Comparison of ENCODE assay signal across 9 mouse cellular contexts in genomic region chr15:59784556-59784929, GRCm38 (mm10).
A peak's percentile ranks its signal among the peaks of the same experiment; 100 is the strongest.
DNase-seq lines count a peak whose midpoint lies in the region; ATAC-seq and TF ChIP-seq lines count a peak whose summit lies in the region.
"Had no signal": no experiment of that assay in that cellular context is flagged by ENCODE, and none has a peak within 500 bp of the region (broad histone marks: within the 10 kb centered on the region; RNA-seq: fewer than 3 reads in every experiment).

No protein-coding gene starts in this region.

- TF ChIP-seq EP300 in heart, adult 2 months (IDR thresholded peaks at IDR 0.05; ENCODE audit: insufficient read depth, low read depth, low read length): no peak

- no peak for DNase-seq in heart, adult 2 months
- DNase-seq in hindbrain, embryonic 14.5 days (ENCODE audit: low spot score): no peak
- no peak for DNase-seq in cerebellum, adult 18-20 months
- no peak for DNase-seq in left cerebral cortex, adult 2 months (ENCODE audit: extremely low spot score in 1 of 2, low spot score in 2 of 2)
- DNase-seq: cerebellum, adult 11 months had no signal

- ATAC-seq in heart, embryonic 12.5 days (ENCODE audit: insufficient number of reproducible peaks, low FRiP score): no peak
- no peak for ATAC-seq in hindbrain, embryonic 14.5 days (ENCODE audit: low FRiP score)
- ATAC-seq in midbrain, embryonic 12.5 days (ENCODE audit: low FRiP score, low read depth): no peak
- no peak for ATAC-seq in megakaryocyte, adult 5-6 weeks (ENCODE audit: poor library complexity, severe bottlenecking)

- H3K9ac ChIP-seq in heart, embryonic 12.5 days: no peak overlapping the region
- H3K9ac ChIP-seq in heart, adult 2 months (ENCODE audit: low read depth, low read length): no peak overlapping the region
- H3K9ac ChIP-seq in hindbrain, embryonic 14.5 days: 0 out of 2 replicates have a peak overlapping the region, but pooled peaks have one; percentile 28
- H3K9ac ChIP-seq in midbrain, embryonic 12.5 days (replicated peaks): no peak overlapping the region

- no peak for TF ChIP-seq CTCF in heart, adult 2 months (IDR thresholded peaks at IDR 0.05)
- 0 out of 2 replicates have a peak, but pooled peaks have one; percentile 17 for TF ChIP-seq CTCF in bone marrow macrophage, adult 2 months (IDR thresholded peaks at IDR 0.05; ENCODE audit: low read depth, low read length)
- no peak for TF ChIP-seq CTCF in left cerebral cortex, adult 2 months (IDR thresholded peaks at IDR 0.05)

- no peaks in the 10 kb centered on the region for H3K27me3 ChIP-seq in heart, embryonic 12.5 days (replicated peaks)
- H3K27me3 ChIP-seq in heart, adult 2 months (ENCODE audit: control insufficient read depth, insufficient read depth, low read length): no peaks in the 10 kb centered on the region
- H3K27me3 ChIP-seq in hindbrain, embryonic 14.5 days (ENCODE audit: control insufficient read depth, insufficient read depth, low read length): no peaks in the 10 kb centered on the region
- H3K27me3 ChIP-seq in midbrain, embryonic 12.5 days: peaks cover 9% of the 10 kb centered on the region

- WGBS in heart, embryonic 12.5 days: 42% methylated on average over 8 of the region's 8 CpGs
- 70% methylated on average over 8 of the region's 8 CpGs for WGBS in heart, adult 2 months
- WGBS in hindbrain, embryonic 14.5 days: 54% methylated on average over 8 of the region's 8 CpGs
- WGBS in midbrain, embryonic 12.5 days: 40% methylated on average over 8 of the region's 8 CpGs

- no peak for TF ChIP-seq POLR2A in heart, adult 2 months (IDR thresholded peaks at IDR 0.05; ENCODE audit: insufficient read depth, low read depth, low read length)
- TF ChIP-seq POLR2A in bone marrow macrophage, adult 2 months (IDR thresholded peaks at IDR 0.05; ENCODE audit: borderline replicate concordance, low read depth, low read length): no peak

- intact Hi-C loops in heart, adult 2 months (cut with DNase I): no loop called here
- intact Hi-C loops in left cerebral cortex, adult 2 months (cut with DNase I): no loop called here

- H3K4me2 ChIP-seq in heart, embryonic 12.5 days: peak overlapping the region; percentile 56; the same call in 1 of the 2 replicates
- H3K4me2 ChIP-seq in hindbrain, embryonic 14.5 days (replicated peaks): peak overlapping the region; percentile 42; the same call in 1 of the 2 replicates
- H3K4me2 ChIP-seq in midbrain, embryonic 12.5 days (replicated peaks): 0 out of 2 replicates have a peak overlapping the region, but pooled peaks have one; percentile 44

- no peak overlapping the region for H3K4me3 ChIP-seq in heart, embryonic 12.5 days
- no peak overlapping the region for H3K4me3 ChIP-seq in heart, adult 2 months
- no peak overlapping the region for H3K4me3 ChIP-seq in bone marrow macrophage, adult 2 months (ENCODE audit: insufficient read depth, low read length)
- no peak overlapping the region for H3K4me3 ChIP-seq in hindbrain, embryonic 14.5 days (replicated peaks; ENCODE audit: low read length)
- H3K4me3 ChIP-seq in midbrain, embryonic 12.5 days: no peak overlapping the region
- no peak overlapping the region for H3K4me3 ChIP-seq in left cerebral cortex, adult 2 months

- H3K4me1 ChIP-seq in heart, embryonic 12.5 days (replicated peaks): peaks cover 20% of the 10 kb centered on the region
- H3K4me1 ChIP-seq in heart, adult 2 months (ENCODE audit: control insufficient read depth, insufficient read depth, low read length): peaks cover 3% of the 10 kb centered on the region
- H3K4me1 ChIP-seq in bone marrow macrophage, adult 2 months (ENCODE audit: control insufficient read depth, insufficient read depth, low read length): peaks cover 32% of the 10 kb centered on the region
- H3K4me1 ChIP-seq in hindbrain, embryonic 14.5 days (replicated peaks; ENCODE audit: control insufficient read depth, insufficient read depth, low read length): peaks cover 18% of the 10 kb centered on the region
- H3K4me1 ChIP-seq in midbrain, embryonic 12.5 days: peaks cover 21% of the 10 kb centered on the region

- H3K36me3 ChIP-seq in heart, embryonic 12.5 days: no peaks in the 10 kb centered on the region
- H3K36me3 ChIP-seq in heart, adult 2 months (ENCODE audit: control insufficient read depth, insufficient read depth, low read length): no peaks in the 10 kb centered on the region
- H3K36me3 ChIP-seq in hindbrain, embryonic 14.5 days (replicated peaks; ENCODE audit: control insufficient read depth, insufficient read depth): no peaks in the 10 kb centered on the region
- no peaks in the 10 kb centered on the region for H3K36me3 ChIP-seq in midbrain, embryonic 12.5 days

- no peaks in the 10 kb centered on the region for H3K79me2 ChIP-seq in heart, adult 2 months (replicated peaks; ENCODE audit: control insufficient read depth, insufficient read depth, low read length)

- H3K9me3 ChIP-seq in heart, embryonic 12.5 days (replicated peaks): 0 out of 2 replicates have a peak, but pooled peaks cover 7% of the 10 kb centered on the region
- 0 out of 2 replicates have a peak, but pooled peaks cover 8% of the 10 kb centered on the region for H3K9me3 ChIP-seq in hindbrain, embryonic 14.5 days (ENCODE audit: control insufficient read depth, low read length)
- H3K9me3 ChIP-seq in midbrain, embryonic 12.5 days: no peaks in the 10 kb centered on the region

- H3K27ac ChIP-seq in heart, embryonic 12.5 days (ENCODE audit: poor library complexity, severe bottlenecking): no peak overlapping the region
- H3K27ac ChIP-seq in heart, adult 2 months: no peak overlapping the region
- H3K27ac ChIP-seq in bone marrow macrophage, adult 2 months (ENCODE audit: insufficient read depth, low read depth, low read length): peak overlapping the region; percentile 35
- H3K27ac ChIP-seq in hindbrain, embryonic 14.5 days: no peak overlapping the region
- H3K27ac ChIP-seq in midbrain, embryonic 12.5 days (replicated peaks): no peak overlapping the region
- H3K27ac ChIP-seq in left cerebral cortex, adult 2 months: no peak overlapping the region
